In genomic region chr11:96429891-96430290, GRCm38 (mm10) we compare ENCODE assay signal across 21 mouse cellular contexts. TPM values are rescaled to one million over a fixed set of nuclear protein-coding genes. Genes with fewer than 3 reads are reported as not detected.
A peak's percentile ranks its signal among the peaks of the same experiment; 100 is the strongest.
DNase-seq lines count a peak whose midpoint lies in the region; ATAC-seq and TF ChIP-seq lines count a peak whose summit lies in the region.
"Had no signal": no experiment of that assay in that cellular context is flagged by ENCODE, and none has a peak within 500 bp of the region (broad histone marks: within the 10 kb centered on the region; RNA-seq: fewer than 3 reads in every experiment).

No protein-coding gene starts in this region.

- no peak overlapping the region for H3K27ac ChIP-seq in CH12.LX (ENCODE audit: insufficient read depth, low read depth)
- no peak overlapping the region for H3K27ac ChIP-seq in heart, embryonic 11.5 days (ENCODE audit: low read depth, low read length)
- H3K27ac ChIP-seq in forebrain, embryonic 12.5 days, result no peak overlapping the region
- H3K27ac ChIP-seq: embryonic facial prominence, embryonic 13.5 days; forebrain, embryonic 13.5 days; heart, embryonic 13.5 days; hindbrain, embryonic 15.5 days had no signal

- 62% methylated on average over 5 of the region's 5 CpGs for WGBS in heart, embryonic 11.5 days (ENCODE audit: insufficient replicate concordance)
- 82% methylated on average over 5 of the region's 5 CpGs for WGBS in forebrain, embryonic 12.5 days

- TF ChIP-seq CTCF in CH12.LX (conservative IDR thresholded peaks at IDR 0.05 in 1 of 2, IDR thresholded peaks at IDR 0.05 in 1 of 2; ENCODE audit: low read depth in 2 of 2, low read length in 2 of 2), result no peak

- peaks cover 56% of the 10 kb centered on the region for H3K27me3 ChIP-seq in CH12.LX (replicated peaks)
- peaks cover 8% of the 10 kb centered on the region for H3K27me3 ChIP-seq in heart, embryonic 11.5 days (ENCODE audit: control insufficient read depth, insufficient read depth, low read length)
- no peaks in the 10 kb centered on the region for H3K27me3 ChIP-seq in forebrain, embryonic 12.5 days
- H3K27me3 ChIP-seq: forebrain, embryonic 13.5 days; hindbrain, embryonic 15.5 days had no signal

- DNase-seq in embryo, embryonic 11 days, result peak; percentile 19
- DNase-seq in embryo, embryonic 10 days (ENCODE audit: low spot score), result no peak
- no peak for DNase-seq in CH12.LX (ENCODE audit: extremely low read depth)
- DNase-seq in adrenal gland, postnatal 14 days, result peak; percentile 51
- peak; percentile 12 for DNase-seq in yolk sac, embryonic 10.5 days (ENCODE audit: low spot score)
- DNase-seq in gastrocnemius, adult 8-10 months (ENCODE audit: low spot score in 2 of 2), result no peak
- DNase-seq: cerebellum, adult 11 months; cerebellum, adult 8-10 months; forebrain, postnatal 0 days; gastrocnemius, postnatal 25 days; heart, postnatal 36 days; kidney, adult 11 months had no signal

- TF ChIP-seq POLR2A in CH12.LX (IDR thresholded peaks at IDR 0.05; ENCODE audit: low read depth, low read length), result no peak

- no peak overlapping the region for H3K9ac ChIP-seq in CH12.LX (ENCODE audit: insufficient read depth, low read depth)
- H3K9ac ChIP-seq in heart, embryonic 11.5 days (ENCODE audit: low read depth, low read length), result no peak overlapping the region
- no peak overlapping the region for H3K9ac ChIP-seq in forebrain, embryonic 12.5 days
- H3K9ac ChIP-seq: embryonic facial prominence, embryonic 13.5 days; forebrain, embryonic 13.5 days; forebrain, postnatal 0 days; heart, embryonic 13.5 days; hindbrain, embryonic 15.5 days had no signal

- H3K4me1 ChIP-seq in CH12.LX (ENCODE audit: control insufficient read depth in 1 of 2, insufficient read depth in 2 of 2), result peaks cover 0 to 3% of the 10 kb centered on the region in 2 experiments; a peak in 1 of 4 replicates
- H3K4me1 ChIP-seq in heart, embryonic 11.5 days (ENCODE audit: control insufficient read depth, insufficient read depth, low read length), result 0 out of 2 replicates have a peak, but pooled peaks cover 6% of the 10 kb centered on the region
- no peaks in the 10 kb centered on the region for H3K4me1 ChIP-seq in forebrain, embryonic 12.5 days
- H3K4me1 ChIP-seq: embryonic facial prominence, embryonic 13.5 days; forebrain, embryonic 13.5 days; heart, embryonic 13.5 days; hindbrain, embryonic 15.5 days had no signal

- dilution Hi-C loops in CH12.LX (cut with MboI; ENCODE audit: extremely low pct_ligation_motif_present, extremely low pct_unique_long_range_greater_than_20kb, low sequenced_read_pairs), result no loop called here

- no peaks in the 10 kb centered on the region for H3K36me3 ChIP-seq in CH12.LX (replicated peaks in 1 of 2; ENCODE audit: control insufficient read depth in 1 of 2, insufficient read depth in 1 of 2, low read length in 1 of 2)
- H3K36me3 ChIP-seq in heart, embryonic 11.5 days (ENCODE audit: control insufficient read depth, insufficient read depth, low read length), result no peaks in the 10 kb centered on the region
- H3K36me3 ChIP-seq in forebrain, embryonic 12.5 days (replicated peaks), result no peaks in the 10 kb centered on the region
- H3K36me3 ChIP-seq: embryonic facial prominence, embryonic 13.5 days; heart, embryonic 13.5 days; hindbrain, embryonic 15.5 days had no signal

- H3K4me2 ChIP-seq in CH12.LX (ENCODE audit: insufficient read depth, low read depth, poor library complexity, severe bottlenecking), result no peak overlapping the region
- H3K4me2 ChIP-seq in heart, embryonic 11.5 days, result no peak overlapping the region
- H3K4me2 ChIP-seq in forebrain, embryonic 12.5 days, result no peak overlapping the region
- H3K4me2 ChIP-seq: embryonic facial prominence, embryonic 13.5 days; forebrain, embryonic 13.5 days; heart, embryonic 13.5 days; hindbrain, embryonic 15.5 days had no signal

- no peaks in the 10 kb centered on the region for H3K79me2 ChIP-seq in CH12.LX (replicated peaks; ENCODE audit: control insufficient read depth, extremely low read depth, insufficient read depth, poor library complexity, severe bottlenecking)

- ATAC-seq in heart, embryonic 11.5 days (replicated peaks; ENCODE audit: insufficient number of reproducible peaks, low FRiP score, low TSS enrichment), result no peak
- ATAC-seq in forebrain, embryonic 12.5 days (ENCODE audit: low FRiP score), result no peak
- ATAC-seq: CD4-positive, CD25-positive, alpha-beta regulatory T cell, adult 4 months; forebrain, embryonic 13.5 days; forebrain, postnatal 0 days had no signal

- in situ Hi-C loops in CH12.LX (cut with MboI; ENCODE audit: low pct_ligation_motif_present, low pct_unique_long_range_greater_than_20kb, low sequenced_read_pairs), result loop anchor here (25.0 kb wide), 1 partner anchor 432 kb away; no protein-coding TSS in a partner anchor

- no peak for TF ChIP-seq RAD21 in CH12.LX (IDR thresholded peaks at IDR 0.05; ENCODE audit: low read depth, low read length)

- no peak overlapping the region for H3K4me3 ChIP-seq in CH12.LX (replicated peaks in 1 of 3; ENCODE audit: low read depth in 2 of 3, low read length in 2 of 3, poor library complexity in 1 of 3)
- no peak overlapping the region for H3K4me3 ChIP-seq in heart, embryonic 11.5 days (ENCODE audit: low read depth, low read length)
- H3K4me3 ChIP-seq in forebrain, embryonic 12.5 days (replicated peaks), result no peak overlapping the region
- H3K4me3 ChIP-seq: embryonic facial prominence, embryonic 13.5 days; forebrain, embryonic 13.5 days; heart, embryonic 13.5 days; hindbrain, embryonic 15.5 days had no signal

- no peaks in the 10 kb centered on the region for H3K9me3 ChIP-seq in CH12.LX (replicated peaks; ENCODE audit: low read length)
- H3K9me3 ChIP-seq in heart, embryonic 11.5 days (replicated peaks; ENCODE audit: control insufficient read depth, low read length), result no peaks in the 10 kb centered on the region
- no peaks in the 10 kb centered on the region for H3K9me3 ChIP-seq in forebrain, embryonic 12.5 days
- H3K9me3 ChIP-seq: embryonic facial prominence, embryonic 13.5 days; forebrain, embryonic 13.5 days; heart, embryonic 13.5 days; hindbrain, embryonic 15.5 days had no signal

- no peak for TF ChIP-seq EP300 in CH12.LX (IDR thresholded peaks at IDR 0.05; ENCODE audit: low read length)

TF ChIP-seq in CH12.LX, 34 proteins besides CTCF, POLR2A, EP300 and RAD21:
- no peak for TF ChIP-seq SIN3A (IDR thresholded peaks at IDR 0.05; ENCODE audit: low read length)
- TF ChIP-seq NRF1 (IDR thresholded peaks at IDR 0.05; ENCODE audit: low read depth, low read length), result no peak
- TF ChIP-seq PAX5 (IDR thresholded peaks at IDR 0.05; ENCODE audit: low read length), result no peak
- peak; percentile 44; the same call in 1 of the 2 replicates for TF ChIP-seq BHLHE40 (IDR thresholded peaks at IDR 0.05; ENCODE audit: low read depth, low read length)
- no peak for TF ChIP-seq TBP (conservative IDR thresholded peaks at IDR 0.05; ENCODE audit: low read depth, low read length)
TF ChIP-seq in CH12.LX: peak in this region for 1.

RNA-seq across cellular contexts. Expression of gene Skap1, which starts 34.5 kb away (rescaled TPM):
- total RNA-seq in CH12.LX (2012; rRNA removed), result not detected in 2 replicates
- not detected in 2 replicates for total RNA-seq in CH12.LX (2014; rRNA removed)
- not detected in 2 replicates for polyA plus RNA-seq in CH12.LX (2012; ENCODE audit: insufficient read length, low read depth)
- total RNA-seq in adrenal gland, postnatal 14 days (2021), result 4.0 and 12.9 TPM in 2 replicates
- 0.46 and 0.84 TPM in 2 replicates for polyA plus RNA-seq in heart, embryonic 11.5 days (2014; fragmentation: Nextera tagmentation; extraction: Ambion mirVana)
- total RNA-seq in gastrocnemius, adult 8-10 months (2022), result under 1 TPM in 1 of 4 experiments, not detected in 3; 0.40 TPM
- 3.2 and 4.1 TPM in 2 replicates for polyA plus RNA-seq in forebrain, embryonic 12.5 days (2016; fragmentation: Nextera tagmentation; extraction: Ambion mirVana)
- total RNA-seq: gastrocnemius, adult 18-20 months; MEL had no signal

Comparison
In these comparisons a context has a peak if more than half of its experiments do, and no peak if none do; other contexts are left out.
1. DNase-seq: peak in embryo, embryonic 11 days (single experiment), adrenal gland, postnatal 14 days (single experiment) and yolk sac, embryonic 10.5 days (single experiment); none in embryo, embryonic 10 days (single experiment), CH12.LX (single experiment) and gastrocnemius, adult 8-10 months (0 of 2).